ENCODE assay signal across 20 mouse cellular contexts in the genomic region with DNA sequence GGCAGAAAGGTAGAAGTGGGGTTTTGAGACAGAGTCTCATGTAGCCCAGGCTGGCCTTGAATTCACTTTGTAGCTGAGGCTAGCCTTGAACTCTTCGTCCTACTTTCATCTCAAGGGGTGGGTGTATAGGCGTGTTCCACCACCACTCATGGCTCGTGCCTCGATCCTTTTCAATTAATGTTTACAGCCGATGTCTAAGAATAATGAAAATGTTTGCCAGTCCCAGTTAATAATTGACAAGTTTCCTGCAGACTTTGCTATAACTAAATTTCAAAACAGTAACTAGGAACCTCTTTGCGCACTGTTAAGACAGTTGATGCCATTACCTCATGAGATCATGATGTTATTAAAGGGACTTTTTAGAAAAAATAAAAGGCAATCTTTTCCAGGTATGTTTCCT. TPM values are rescaled to one million over a fixed set of nuclear protein-coding genes. Genes with fewer than 3 reads are reported as not detected.
DNase-seq lines count a peak whose midpoint lies in the region; ATAC-seq lines count a peak whose summit lies in the region.
"Had no signal": no experiment of that assay in that cellular context is flagged by ENCODE, and none has a peak within 500 bp of the region (broad histone marks: within the 10 kb centered on the region; RNA-seq: fewer than 3 reads in every experiment).

No protein-coding gene starts in this region.

- peaks cover 13% of the 10 kb centered on the region for H3K4me1 ChIP-seq in intestine, embryonic 15.5 days (replicated peaks)
- H3K4me1 ChIP-seq in kidney, embryonic 15.5 days: peaks cover 54% of the 10 kb centered on the region
- peaks cover 38% of the 10 kb centered on the region for H3K4me1 ChIP-seq in limb, embryonic 11.5 days (ENCODE audit: control insufficient read depth, insufficient read depth, low read length)

- H3K9ac ChIP-seq in intestine, embryonic 15.5 days: no peak overlapping the region
- H3K9ac ChIP-seq in kidney, embryonic 15.5 days: no peak overlapping the region
- no peak overlapping the region for H3K9ac ChIP-seq in limb, embryonic 11.5 days (ENCODE audit: low read length)
- H3K9ac ChIP-seq: forebrain, embryonic 13.5 days; heart, embryonic 15.5 days had no signal

- peak; percentile 24 for ATAC-seq in intestine, embryonic 15.5 days
- ATAC-seq in kidney, embryonic 15.5 days (replicated peaks; ENCODE audit: low FRiP score): peak; percentile 37; the same call in 1 of the 2 replicates
- ATAC-seq in limb, embryonic 11.5 days (ENCODE audit: insufficient number of reproducible peaks, low FRiP score, low TSS enrichment, low read depth): no peak
- ATAC-seq: CD4-positive, CD25-positive, alpha-beta regulatory T cell, adult 4 months; forebrain, embryonic 13.5 days; Patski had no signal

- intact Hi-C loops in heart, postnatal 36 days (cut with DNase I): no loop called here

- no peak overlapping the region for H3K4me2 ChIP-seq in intestine, embryonic 15.5 days (replicated peaks)
- peak overlapping the region; percentile 40 for H3K4me2 ChIP-seq in kidney, embryonic 15.5 days
- H3K4me2 ChIP-seq in limb, embryonic 11.5 days (ENCODE audit: low read depth, severe bottlenecking): no peak overlapping the region
- H3K4me2 ChIP-seq: forebrain, embryonic 13.5 days had no signal

- H3K9me3 ChIP-seq in intestine, embryonic 15.5 days: no peaks in the 10 kb centered on the region
- H3K9me3 ChIP-seq in kidney, embryonic 15.5 days (replicated peaks): no peaks in the 10 kb centered on the region
- H3K9me3 ChIP-seq in limb, embryonic 11.5 days (ENCODE audit: control insufficient read depth, low read length): no peaks in the 10 kb centered on the region
- H3K9me3 ChIP-seq: forebrain, embryonic 13.5 days; heart, embryonic 15.5 days had no signal

- WGBS in intestine, embryonic 15.5 days: 54% methylated on average over 6 of the region's 6 CpGs
- WGBS in kidney, embryonic 15.5 days: 70% methylated on average over 6 of the region's 6 CpGs
- WGBS in limb, embryonic 11.5 days: 65% methylated on average over 6 of the region's 6 CpGs

- H3K27ac ChIP-seq in intestine, embryonic 15.5 days: no peak overlapping the region
- H3K27ac ChIP-seq in kidney, embryonic 15.5 days: peak overlapping the region; percentile 84
- H3K27ac ChIP-seq in limb, embryonic 11.5 days (replicated peaks; ENCODE audit: low read depth, low read length): peak overlapping the region; percentile 95
- H3K27ac ChIP-seq: forebrain, embryonic 13.5 days; heart, embryonic 15.5 days; stomach, postnatal 0 days had no signal

- H3K36me3 ChIP-seq in intestine, embryonic 15.5 days: no peaks in the 10 kb centered on the region
- no peaks in the 10 kb centered on the region for H3K36me3 ChIP-seq in kidney, embryonic 15.5 days
- no peaks in the 10 kb centered on the region for H3K36me3 ChIP-seq in limb, embryonic 11.5 days (ENCODE audit: control insufficient read depth, insufficient read depth, low read length)
- H3K36me3 ChIP-seq: heart, embryonic 15.5 days had no signal

- peak; percentile 37 for DNase-seq in heart, adult 11 months
- DNase-seq in heart, postnatal 36 days: no peak
- no peak for DNase-seq in limb, embryonic 11.5 days (ENCODE audit: low spot score)
- DNase-seq in left cerebral cortex, adult 18-20 months (ENCODE audit: low spot score in 2 of 2): no peak
- DNase-seq in layer of hippocampus, postnatal 10 days (ENCODE audit: low spot score in 2 of 2): no peak
- DNase-seq in layer of hippocampus, postnatal 14 days (ENCODE audit: low spot score in 2 of 2): no peak
- DNase-seq: adrenal gland, postnatal 10 days; cerebellum, adult 9-10 months; gastrocnemius, postnatal 10 days; heart, adult 18-20 months; lung, adult 2 months; retina, postnatal 1 day had no signal

- H3K27me3 ChIP-seq in intestine, embryonic 15.5 days (replicated peaks): no peaks in the 10 kb centered on the region
- no peaks in the 10 kb centered on the region for H3K27me3 ChIP-seq in kidney, embryonic 15.5 days
- no peaks in the 10 kb centered on the region for H3K27me3 ChIP-seq in limb, embryonic 11.5 days (ENCODE audit: control insufficient read depth, insufficient read depth, low read length)
- H3K27me3 ChIP-seq: forebrain, embryonic 13.5 days; heart, embryonic 15.5 days; Patski had no signal

- H3K4me3 ChIP-seq in intestine, embryonic 15.5 days (replicated peaks): no peak overlapping the region
- 0 out of 2 replicates have a peak overlapping the region, but pooled peaks have one; percentile 12 for H3K4me3 ChIP-seq in kidney, embryonic 15.5 days (replicated peaks)
- H3K4me3 ChIP-seq in limb, embryonic 11.5 days (ENCODE audit: low read depth, low read length): no peak overlapping the region
- H3K4me3 ChIP-seq: forebrain, embryonic 13.5 days; heart, embryonic 15.5 days; layer of hippocampus, adult 2 months had no signal

RNA-seq across cellular contexts. Expression of a gene that starts 13.6 kb away (rescaled TPM):
- 10 to 100 TPM; 26.6 to 29.8 TPM for total RNA-seq in heart, postnatal 36 days (2021)
- 19.8 and 24.1 TPM in 2 replicates for polyA plus RNA-seq in intestine, embryonic 15.5 days (2015; fragmentation: Nextera tagmentation; extraction: Ambion mirVana)
- 50.2 and 58.3 TPM in 2 replicates for polyA plus RNA-seq in kidney, embryonic 15.5 days (2015; fragmentation: Nextera tagmentation; extraction: Ambion mirVana)
- polyA plus RNA-seq in limb, embryonic 11.5 days (2014; fragmentation: Nextera tagmentation; extraction: Ambion mirVana): 51.6 and 62.5 TPM in 2 replicates
- total RNA-seq in left cerebral cortex, adult 18-20 months (2021): 10 to 100 TPM; 25.2 to 26.7 TPM
- total RNA-seq in layer of hippocampus, postnatal 10 days (2021): 10 to 100 TPM; 20.9 to 32.2 TPM
- total RNA-seq in layer of hippocampus, postnatal 14 days (2021): 10 to 100 TPM; 51.9 to 69.5 TPM
